Mouse (Mus musculus) CH12.LX (cell line): ENCODE data around the gene Chpf2. TPM values are rescaled to one million over a fixed set of nuclear protein-coding genes. Genes with fewer than 3 reads are reported as not detected.

Experiments used
- DNase-seq: peaks from one replicate; pipeline ENCODE4 v3.0.0-alpha.2; 2013; ENCODE audit errors: extremely low read depth
- H3K27ac ChIP-seq: 2 replicates; pipeline ENCODE4 v1.5.1; 2012; ENCODE audit warnings: low read depth, mild to moderate bottlenecking, control low read depth, moderate library complexity; ENCODE audit not compliant: insufficient read depth
- H3K27me3 ChIP-seq: replicated peaks from 2 replicates; pipeline ENCODE3; 2012; ENCODE audit warnings: inconsistent platforms
- H3K36me3 ChIP-seq, 2 experiments: replicated peaks in 1 of 2; 2 replicates each; pipeline versions ENCODE3 to v1.6.1; 2012; ENCODE audit warnings: inconsistent platforms in 1 of 2, low read length in 1 of 2, mild to moderate bottlenecking in 1 of 2, mixed read lengths in 1 of 2, moderate library complexity in 1 of 2; ENCODE audit not compliant: control insufficient read depth in 1 of 2, insufficient read depth in 1 of 2
- H3K4me1 ChIP-seq, 2 experiments: 2 replicates each; pipeline ENCODE4 v1.6.1; 2012; ENCODE audit warnings: inconsistent platforms in 1 of 2, moderate library complexity in 1 of 2; ENCODE audit not compliant: insufficient read depth in 2 of 2, control insufficient read depth in 1 of 2
- H3K4me2 ChIP-seq: 2 replicates; pipeline ENCODE4 v1.6.1; 2012; ENCODE audit warnings: low read depth, mild to moderate bottlenecking, control low read depth; ENCODE audit not compliant: poor library complexity, insufficient read depth, severe bottlenecking
- H3K4me3 ChIP-seq, 3 experiments: fragments of 150-350 bp in 1 of 3; sonication (generic) in 1 of 3; replicated peaks in 1 of 3; 2 replicates each; pipeline versions ENCODE3 to v1.5.1; 2011 to 2012; ENCODE audit warnings: low read depth in 2 of 3, low read length in 2 of 3, mild to moderate bottlenecking in 2 of 3, moderate library complexity in 2 of 3, control low read depth in 1 of 3, improper control_type of control experiment in 1 of 3, inconsistent platforms in 1 of 3, mixed read lengths in 1 of 3; ENCODE audit not compliant: poor library complexity in 1 of 3
- H3K79me2 ChIP-seq: replicated peaks from 2 replicates; pipeline ENCODE4 v1.6.1; 2012; ENCODE audit warnings: mild to moderate bottlenecking, moderate library complexity; ENCODE audit not compliant: control insufficient read depth, poor library complexity, insufficient read depth, severe bottlenecking; ENCODE audit errors: extremely low read depth
- H3K9ac ChIP-seq: 2 replicates; pipeline ENCODE4 v1.6.1; 2012; ENCODE audit warnings: low read depth, mild to moderate bottlenecking, control low read depth, moderate library complexity; ENCODE audit not compliant: insufficient read depth
- H3K9me3 ChIP-seq: replicated peaks from 2 replicates; pipeline ENCODE3; 2012; ENCODE audit warnings: low read length, inconsistent platforms, mixed read lengths
- BHLHE40 ChIP-seq: IDR thresholded peaks from 2 replicates; pipeline ENCODE4 v1.6.1; 2011; ENCODE audit warnings: mild to moderate bottlenecking, low read depth, low read length, improper control_type of control experiment
- E2F4 ChIP-seq: IDR thresholded peaks from 2 replicates; pipeline ENCODE4 v1.6.1; 2011; ENCODE audit warnings: low read depth, low read length, improper control_type of control experiment; ENCODE audit not compliant: insufficient replicate concordance
- EP300 ChIP-seq: IDR thresholded peaks from 2 replicates; pipeline ENCODE4 v1.6.1; 2011; ENCODE audit warnings: low read length, improper control_type of control experiment
- ETS1 ChIP-seq: conservative IDR thresholded peaks from 2 replicates; pipeline ENCODE4 v1.6.1; 2012; ENCODE audit warnings: low read depth, mild to moderate bottlenecking, inconsistent platforms, low read length, improper control_type of control experiment, moderate library complexity
- IRF4 ChIP-seq: IDR thresholded peaks from 2 replicates; pipeline ENCODE4 v1.6.1; 2014; ENCODE audit warnings: low read depth, mild to moderate bottlenecking, inconsistent platforms, low read length, improper control_type of control experiment
- JUN ChIP-seq: IDR thresholded peaks from 2 replicates; pipeline ENCODE4 v1.6.1; 2011; ENCODE audit warnings: low read depth, mild to moderate bottlenecking, low read length, improper control_type of control experiment, moderate library complexity; ENCODE audit not compliant: insufficient read depth
- KAT2A ChIP-seq: IDR thresholded peaks from 2 replicates; pipeline ENCODE4 v1.6.1; 2012; ENCODE audit warnings: low read length, improper control_type of control experiment, inconsistent platforms; ENCODE audit not compliant: insufficient replicate concordance
- MAZ ChIP-seq: IDR thresholded peaks from 2 replicates; pipeline ENCODE4 v1.6.1; 2012; ENCODE audit warnings: low read depth, mild to moderate bottlenecking, inconsistent platforms, low read length, improper control_type of control experiment, moderate library complexity
- POLR2AphosphoS2 ChIP-seq: IDR thresholded peaks from 2 replicates; pipeline ENCODE4 v1.6.1; 2011; ENCODE audit warnings: low read depth, low read length, improper control_type of control experiment
- RAD21 ChIP-seq: IDR thresholded peaks from 2 replicates; pipeline ENCODE4 v1.6.1; 2011; ENCODE audit warnings: low read depth, mild to moderate bottlenecking, low read length, improper control_type of control experiment, moderate library complexity
- RCOR1 ChIP-seq: conservative IDR thresholded peaks from 2 replicates; pipeline ENCODE4 v1.6.1; 2012; ENCODE audit warnings: low read depth, mild to moderate bottlenecking, inconsistent platforms, low read length, improper control_type of control experiment
- TCF12 ChIP-seq: IDR thresholded peaks from 2 replicates; pipeline ENCODE4 v1.6.1; 2014; ENCODE audit warnings: low read depth, mild to moderate bottlenecking, inconsistent platforms, low read length, improper control_type of control experiment
- UBTF ChIP-seq: IDR thresholded peaks from 2 replicates; pipeline ENCODE4 v1.6.1; 2012; ENCODE audit warnings: low read depth, mild to moderate bottlenecking, inconsistent platforms, low read length, improper control_type of control experiment, moderate library complexity
- USF2 ChIP-seq: conservative IDR thresholded peaks from 2 replicates; pipeline ENCODE4 v1.6.1; 2011; ENCODE audit warnings: low read depth, low read length, improper control_type of control experiment
- ZC3H11A ChIP-seq: IDR thresholded peaks from 2 replicates; pipeline ENCODE4 v1.6.1; 2012; ENCODE audit warnings: low read depth, mild to moderate bottlenecking, inconsistent platforms, low read length, improper control_type of control experiment
- ZMIZ1 ChIP-seq: IDR thresholded peaks from 2 replicates; pipeline ENCODE4 v1.6.1; 2012; ENCODE audit warnings: low read depth, mild to moderate bottlenecking, inconsistent platforms, low read length, improper control_type of control experiment
- ZNF384 ChIP-seq: IDR thresholded peaks from 2 replicates; pipeline ENCODE4 v1.6.1; 2012; ENCODE audit warnings: low read depth, low read length, improper control_type of control experiment, inconsistent platforms
- dilution Hi-C: fragments of 300-500 bp; cut with MboI; formaldehyde crosslinking; loops from 2 replicates; pipeline ENCODE4 v1.14.3; 2020; ENCODE audit warnings: low sequenced_read_pairs; ENCODE audit not compliant: extremely low pct_unique_long_range_greater_than_20kb, extremely low pct_ligation_motif_present
- in situ Hi-C: fragments of 300-500 bp; cut with MboI; formaldehyde crosslinking; loops from 3 replicates; pipeline ENCODE4 v1.14.3; 2019; ENCODE audit warnings: low sequenced_read_pairs, low pct_ligation_motif_present, low pct_unique_long_range_greater_than_20kb, mixed read lengths
- polyA plus RNA-seq: library from polyadenylated mRNA; unstranded; fragments of >175 nt; gene quantifications from 2 replicates; pipeline ENCODE4 v1.2.1, GENCODE M21; 2012; ENCODE audit warnings: low read depth; ENCODE audit not compliant: insufficient read length
- total RNA-seq, 2 experiments: library from RNA; depleted of rRNA; stranded (reverse); fragments of 300-350 nt in 1 of 2; fragments of >200 nt in 1 of 2; gene quantifications; 2 replicates each; pipeline ENCODE4 v1.2.3; 2012 to 2014

Chpf2 gene
- total and polyA plus RNA-seq, 3 experiments: 11.2 to 22.8 (median 20.4) TPM

GRCm38 (mm10) chr5:24623041-24623985 lies 36.8 kb downstream of the Chpf2 start:
- peaks cover 70% of the 10 kb centered on the region for H3K27me3 ChIP-seq
- no peaks in the 10 kb centered on the region for H3K9me3 ChIP-seq
- H3K36me3 ChIP-seq: no peaks in the 10 kb centered on the region
- no peak overlapping the region for H3K9ac ChIP-seq
- no peak overlapping the region for H3K4me3 ChIP-seq
- no peak for TF ChIP-seq RAD21
- TF ChIP-seq E2F4: no peak
- no peak for TF ChIP-seq ZC3H11A
- no peak for TF ChIP-seq ETS1
- TF ChIP-seq KAT2A: no peak
- TF ChIP-seq MAZ: no peak
- no peak for TF ChIP-seq ZNF384
- no peak for TF ChIP-seq EP300
- TF ChIP-seq RCOR1: no peak
- TF ChIP-seq BHLHE40: no peak
- no peak for TF ChIP-seq ZMIZ1
- TF ChIP-seq IRF4: no peak
- TF ChIP-seq TCF12: no peak
- no peak for TF ChIP-seq JUN
- no peak for TF ChIP-seq POLR2AphosphoS2
- TF ChIP-seq USF2: no peak
- no peak for TF ChIP-seq UBTF
- TF ChIP-seq, all 38 proteins: peak for 0
- Histone ChIP-seq H3K27ac (no peak overlapping the region), H3K4me2 (no peak overlapping the region), H3K79me2 (no peaks in the 10 kb centered on the region), H3K4me1 (peaks cover 6 to 7% of the 10 kb centered on the region in 2 experiments; a peak in 3 of 4 replicates)
- dilution Hi-C loops (no loop called here), in situ Hi-C loops (no loop called here)
- no peak for DNase-seq
